Mouse (Mus musculus) heart, postnatal 25 days (tissue): ENCODE data around the gene Ppp1r7. TPM values are rescaled to one million over a fixed set of nuclear protein-coding genes. Genes with fewer than 3 reads are reported as not detected.

Source experiments
- DNase-seq: peaks from one replicate; pipeline ENCODE4 v3.0.0; 2022; ENCODE audit warnings: low spot score
- intact Hi-C: fragments of 180-260 bp; cut with DNase I; formaldehyde crosslinking; loops from one replicate; pipeline ENCODE4 v1.15.1; 2025
- microRNA-seq: library from miRNA; unstranded; fragments of <30 nt; microRNA quantifications from one replicate; pipeline ENCODE4 v1.2.0, GENCODE M21; 2022
- total RNA-seq, 2 experiments: library from RNA; stranded (reverse); gene quantifications; 2 replicates each; pipeline ENCODE4 v1.2.3; 2021

Ppp1r7 gene
- total RNA-seq, 2 experiments from 2014 or later, result 23.4 to 29.2 TPM

GRCm38 (mm10) chr1:93401191-93402052, 58.8 kb downstream of the Ppp1r7 start:
- intact Hi-C loops, result no loop called here
- no peak for DNase-seq

GRCm38 (mm10) chr1:93403403-93403802, 60.7 kb downstream of the Ppp1r7 start:
- DNase-seq, result no peak
- intact Hi-C loops, result no loop called here

Small RNAs within 50 kb of the gene (microRNA-seq; reads per million reads assigned to microRNA genes)
- gene Mir6345, result not detected
- gene Mir6902, result not detected

Other genes starting within 250 kb of the Ppp1r7 start
- 1 to 10 TPM in 1 of 2 experiments, under 1 TPM in 1; 0.94 to 1.6 TPM for gene Kif1a, start 240.9 kb upstream of the Ppp1r7 start, total RNA-seq
- gene Agxt, start 207.6 kb upstream of the Ppp1r7 start, total RNA-seq, result not detected
- not detected for gene 2310007B03Rik, start 181.9 kb upstream of the Ppp1r7 start, total RNA-seq
- under 1 TPM; 0.10 to 0.11 TPM for gene Crocc2, start 174.1 kb upstream of the Ppp1r7 start, total RNA-seq
- 10 to 100 TPM; 10.4 to 12.8 TPM for gene Sned1, start 107.0 kb upstream of the Ppp1r7 start, total RNA-seq
- gene Mterf4, start 36.9 kb upstream of the Ppp1r7 start, total RNA-seq, result 10 to 100 TPM; 14.6 to 15.7 TPM
- 1 to 10 TPM in 1 of 2 experiments, under 1 TPM in 1; 0.39 to 1.2 TPM for gene Pask, start 628 bp downstream of the Ppp1r7 start, total RNA-seq
- gene Ano7, start 31.1 kb downstream of the Ppp1r7 start, total RNA-seq, result not detected
- gene Hdlbp, start 136.0 kb downstream of the Ppp1r7 start, total RNA-seq, result 100 to 1,000 TPM; 520 to 550 TPM
- gene Farp2, start 169.2 kb downstream of the Ppp1r7 start, total RNA-seq, result 10 to 100 TPM; 18.2 to 18.8 TPM